Mouse (Mus musculus) kidney, adult 10 weeks (tissue): ENCODE results near the gene Adh4. TPM values are rescaled to one million over a fixed set of nuclear protein-coding genes. Genes with fewer than 3 reads are reported as not detected.

Source experiments
- polyA plus RNA-seq: library from polyadenylated mRNA; stranded (reverse); fragments of 350-450 nt; fragmentation: Illumina TruSeq; extraction: RNeasy Lipid Tissue Mini Kit (QIAGEN cat#74804); gene quantifications from one replicate; pipeline ENCODE4 v1.2.3, GENCODE M21; 2014; ENCODE audit warnings: low read depth, low replicate concordance

Adh4 gene
- not detected for polyA plus RNA-seq

DNA sequence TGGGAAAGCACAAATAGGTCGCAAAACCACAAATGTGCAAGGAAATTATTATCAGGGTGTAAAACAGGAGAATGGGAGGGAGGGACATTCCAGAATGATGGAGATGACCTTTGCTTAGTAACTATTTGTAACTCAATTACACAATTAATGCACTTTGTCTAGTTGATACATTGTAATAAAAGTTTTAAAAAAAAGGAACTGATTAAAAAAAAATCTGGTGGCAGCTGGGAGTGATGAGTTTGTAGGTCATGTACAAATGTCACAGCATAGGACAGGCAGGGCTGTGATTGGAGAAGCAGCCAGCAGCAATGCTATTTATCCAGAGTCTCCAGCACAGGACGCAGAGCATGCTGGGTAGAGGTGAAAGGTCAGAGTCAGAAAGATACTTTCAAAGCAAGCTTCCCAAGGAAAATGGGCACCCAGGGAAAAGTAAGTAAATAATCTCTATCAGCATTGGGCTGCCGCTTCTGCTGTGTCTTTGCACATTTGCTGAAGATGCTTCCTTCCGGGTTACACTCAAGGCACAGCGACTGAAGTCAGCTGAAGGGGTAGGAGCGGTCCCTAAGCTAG is at the start of gene Adh4:
Gene Adh4 (plus strand): TSS at position 346 of the 570 bp plus-strand sequence.

DNA sequence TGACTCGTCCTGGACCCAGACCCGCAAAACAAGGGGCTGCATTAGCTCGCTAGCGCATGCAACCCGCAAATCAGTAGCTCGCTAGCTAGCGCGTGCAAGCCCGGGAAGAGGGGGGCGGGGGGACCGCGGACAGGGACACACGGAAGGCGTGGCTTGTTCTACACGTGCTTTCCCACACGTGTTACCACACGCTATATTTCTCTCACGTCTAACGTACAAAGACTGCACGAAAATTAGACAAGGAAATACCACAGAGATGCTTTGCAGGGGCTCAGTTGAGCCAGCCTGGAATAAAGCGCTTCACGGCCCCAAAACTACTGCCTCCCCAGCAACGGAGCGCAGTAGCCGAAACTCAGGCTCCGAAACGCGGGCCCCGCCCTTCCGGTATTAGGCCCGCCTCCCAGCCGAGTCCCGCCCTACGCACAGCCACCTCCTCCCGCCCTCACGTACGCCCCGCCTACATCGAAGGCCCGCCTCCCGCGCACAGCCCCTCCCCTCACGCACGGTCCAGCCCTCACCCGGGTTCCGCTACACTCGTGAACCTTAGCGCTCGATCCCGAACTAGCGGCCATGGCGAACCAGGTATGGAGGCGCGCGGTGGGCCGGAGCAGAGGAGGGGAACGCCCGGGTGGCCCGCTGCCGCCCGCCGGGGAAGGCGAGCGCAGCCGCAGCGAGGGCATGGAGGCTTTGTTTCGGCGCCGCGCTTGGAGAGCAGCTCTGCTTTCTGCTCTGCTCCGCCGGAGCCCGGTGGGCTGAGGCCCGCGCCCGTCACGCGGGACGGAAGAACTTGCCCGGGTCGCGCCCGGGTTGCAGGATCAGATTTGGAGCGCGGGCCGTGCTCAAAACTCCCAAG is 27.6 kb downstream of the Adh4 start, which contains the start of gene Adh5:
Gene Adh5 (plus strand): TSS at position 482 of the 853 bp plus-strand sequence.

Other genes starting within 250 kb of the Adh4 start
- not detected for gene 4930579F01Rik, start 221.6 kb upstream of the Adh4 start, polyA plus RNA-seq
- 0.49 TPM for gene Adh7, start 197.7 kb upstream of the Adh4 start, polyA plus RNA-seq
- gene Adh1, start 154.5 kb upstream of the Adh4 start, polyA plus RNA-seq, result 61.4 TPM
- gene Adh6a, start 102.2 kb upstream of the Adh4 start, polyA plus RNA-seq, result not detected
- gene Adh6b, start 73.7 kb upstream of the Adh4 start, polyA plus RNA-seq, result not detected
- 233 TPM for gene Adh5, start 27.6 kb downstream of the Adh4 start, polyA plus RNA-seq
- 73.4 TPM for gene Metap1, start 74.0 kb downstream of the Adh4 start, polyA plus RNA-seq
- 251 TPM for gene Eif4e, start 110.7 kb downstream of the Adh4 start, polyA plus RNA-seq